Mouse (Mus musculus) left cerebral cortex, adult 9 months (tissue): ENCODE data around the gene Cpne9.

ENCODE experiments used
- DNase-seq, 2 experiments: peaks; one replicate each; pipeline ENCODE4 v3.0.0; 2022; ENCODE audit warnings: low spot score in 2 of 2

The Cpne9 gene

DNA sequence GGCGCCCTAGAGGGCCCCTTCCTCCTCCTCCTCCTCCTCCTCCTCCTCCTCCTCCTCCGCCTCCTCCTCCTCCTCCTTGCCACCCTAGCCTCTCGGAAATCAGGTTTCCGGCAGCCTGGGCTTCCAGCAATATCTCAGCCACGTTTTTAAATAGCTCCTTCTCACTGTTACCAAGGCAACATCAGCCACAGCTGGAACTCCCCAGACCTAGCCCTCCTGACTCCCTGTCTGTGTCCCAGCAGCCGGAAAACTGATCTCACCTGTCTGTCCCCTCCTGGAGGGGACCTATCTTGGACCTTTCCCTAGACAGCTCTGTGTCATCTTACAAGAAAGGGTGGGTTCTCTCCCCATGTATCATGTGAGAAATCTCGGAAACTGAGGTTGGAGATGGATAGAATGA is 60.2 kb downstream of the Cpne9 start:
- no peak for DNase-seq

GRCm38 (mm10) chr6:113343177-113344092 is 61.3 kb downstream of the Cpne9 start, which contains the start of gene Camk1:
Camk1 (minus strand) TSS chr6:113343984.
- peak in 1 of 2 experiments; percentile 79 for DNase-seq

DNA sequence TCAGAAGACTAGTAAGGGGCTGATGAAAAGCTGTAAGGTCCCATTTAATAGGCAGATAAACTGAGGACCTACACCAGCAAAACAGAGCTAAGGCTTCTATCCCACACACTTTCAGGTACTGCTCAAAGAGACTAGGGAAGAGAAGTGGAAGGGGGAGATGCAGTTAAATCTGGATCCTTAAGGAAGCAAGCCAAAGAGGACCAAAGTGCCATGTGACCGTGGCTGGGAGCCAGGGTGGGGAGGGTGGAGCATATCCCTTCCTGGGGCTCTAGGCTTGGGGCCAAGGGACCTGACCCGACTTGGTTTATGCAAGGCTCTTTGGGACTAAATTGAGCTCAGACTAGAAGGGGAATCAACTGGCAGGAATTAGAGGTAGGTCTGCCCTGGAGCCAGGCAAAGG is 62.2 kb downstream of the Cpne9 start:
- DNase-seq = no peak

GRCm38 (mm10) chr6:113346897-113347296 is 64.8 kb downstream of the Cpne9 start:
- no peak for DNase-seq

DNA sequence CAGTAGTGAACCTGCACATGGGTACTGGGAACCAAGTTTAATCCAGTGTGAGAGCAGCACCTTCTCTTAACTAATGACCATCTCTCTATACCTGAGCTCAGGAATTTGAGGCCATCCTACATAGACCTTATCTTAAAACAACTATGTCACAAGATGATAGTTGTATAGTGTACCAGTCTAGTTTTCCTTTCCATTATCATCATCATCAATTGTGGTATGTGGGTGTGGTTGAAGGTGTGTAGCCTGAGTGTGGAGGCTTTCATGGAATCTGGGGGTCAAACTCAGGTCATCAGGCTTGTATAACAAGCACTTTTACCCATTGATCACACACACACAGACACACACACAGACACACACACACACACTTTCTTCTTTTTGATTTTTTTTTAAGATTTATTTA is 68.4 kb downstream of the Cpne9 start:
- no peak for DNase-seq

- DNase-seq = no peak
Measured at GRCm38 (mm10) chr6:113351161-113351560, 69.1 kb downstream of the Cpne9 start.

GRCm38 (mm10) chr6:113351653-113352052 is 69.5 kb downstream of the Cpne9 start:
- no peak for DNase-seq

DNA sequence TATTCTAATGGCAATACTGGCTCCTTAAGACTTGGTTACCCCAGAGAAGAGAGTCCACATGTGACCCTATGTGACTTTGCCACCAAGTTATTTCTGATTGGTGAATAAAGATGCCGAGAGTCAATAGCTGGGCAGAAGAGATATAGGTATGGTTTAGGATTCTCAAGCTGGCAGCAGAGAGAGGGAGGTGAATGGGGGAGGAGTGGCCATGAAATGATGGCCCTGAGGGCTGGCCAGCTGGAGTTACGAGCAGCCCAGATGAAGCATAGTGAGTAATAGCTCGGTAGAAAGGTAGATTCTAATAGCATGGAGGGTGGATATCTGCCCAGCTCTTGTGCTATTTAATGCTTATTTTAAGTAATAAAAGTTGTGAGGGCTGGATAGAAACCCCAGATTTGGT is 70.7 kb downstream of the Cpne9 start:
- no peak for DNase-seq

GRCm38 (mm10) chr6:113353696-113354095 is 71.6 kb downstream of the Cpne9 start:
- no peak for DNase-seq
